Mouse (Mus musculus): ENCODE measurements around the gene Raly. TPM values are rescaled to one million over a fixed set of nuclear protein-coding genes. Genes with fewer than 3 reads are reported as not detected.
A peak's percentile ranks its signal among the peaks of the same experiment; 100 is the strongest.

Gene Raly
- polyA plus RNA-seq, 1 experiment from 2014 or later = 12.1 TPM

DNA sequence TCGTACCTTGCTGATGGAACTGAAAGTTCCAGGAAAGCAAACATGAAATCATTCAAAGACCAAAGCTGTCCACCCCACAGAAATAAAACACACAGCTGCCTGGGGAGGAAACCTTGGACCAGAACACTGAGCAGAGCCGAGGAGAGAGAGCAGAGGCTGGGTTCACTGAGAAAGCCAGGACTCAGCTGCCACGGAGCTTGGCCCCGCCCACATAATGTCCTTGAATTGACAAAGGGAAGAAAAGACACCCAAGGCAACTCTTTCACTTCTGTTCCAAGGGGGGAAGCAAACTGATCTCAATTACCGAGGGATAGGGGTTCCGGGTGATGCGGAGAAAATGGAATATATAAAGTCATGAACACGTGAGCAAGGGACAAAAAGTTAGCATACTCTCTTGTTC lies 39.0 kb upstream of the Raly start:
- Histone ChIP-seq H3K4me1 (ENCODE audit: insufficient read depth) (no peaks in the 10 kb centered on the region), H3K27me3 (ENCODE audit: insufficient read depth, low read length) (peaks cover 2% of the 10 kb centered on the region; the same call in 1 of the 2 replicates), H3K36me3 (replicated peaks; ENCODE audit: insufficient read depth, low read length) (no peaks in the 10 kb centered on the region), H3K4me3 (ENCODE audit: low read depth, low read length) (no peak overlapping the region), H3K9me3 (ENCODE audit: low read length) (no peaks in the 10 kb centered on the region), H3K4me2 (ENCODE audit: low read depth, low read length) (no peak overlapping the region), H3K27ac (ENCODE audit: low read depth) (no peak overlapping the region), H3K9ac (replicated peaks) (no peak overlapping the region)
- TF ChIP-seq EP300 (IDR thresholded peaks at IDR 0.05; ENCODE audit: low read depth) (no peak), CTCF (IDR thresholded peaks at IDR 0.05; ENCODE audit: low read depth) (no peak)
- no peak for DNase-seq
- WGBS (ENCODE audit: insufficient replicate concordance) = 52% methylated on average over 8 of the region's 8 CpGs
- ATAC-seq = no peak; the same call in 1 of the 2 replicates

DNA sequence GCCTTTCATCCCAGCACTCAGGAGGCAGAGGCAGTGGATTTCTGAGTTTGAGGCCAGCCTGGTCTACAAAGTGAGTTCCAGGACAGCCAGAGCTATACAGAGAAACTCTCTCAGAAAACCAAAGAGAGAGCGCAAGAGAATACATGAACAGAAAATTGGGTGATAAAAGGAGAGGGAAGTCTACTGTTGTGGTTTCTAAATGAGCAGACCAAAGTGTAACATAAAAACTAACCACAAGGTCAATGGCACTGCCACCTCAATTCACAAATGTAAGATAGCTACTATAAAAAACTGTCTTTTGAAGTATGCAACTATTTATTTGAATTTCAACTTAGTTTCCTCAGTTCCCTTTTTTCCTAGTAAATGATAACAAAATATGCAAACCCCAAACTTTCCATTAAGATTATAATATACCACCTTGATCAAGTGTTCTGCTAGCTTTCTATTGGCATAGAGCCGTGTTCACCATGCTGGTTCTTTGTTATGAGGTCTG lies 36.8 kb upstream of the Raly start:
- 75% methylated on average over 2 of the region's 2 CpGs for WGBS (ENCODE audit: insufficient replicate concordance)
- TF ChIP-seq CTCF (IDR thresholded peaks at IDR 0.05; ENCODE audit: low read depth) (no peak), EP300 (IDR thresholded peaks at IDR 0.05; ENCODE audit: low read depth) (no peak)

DNA sequence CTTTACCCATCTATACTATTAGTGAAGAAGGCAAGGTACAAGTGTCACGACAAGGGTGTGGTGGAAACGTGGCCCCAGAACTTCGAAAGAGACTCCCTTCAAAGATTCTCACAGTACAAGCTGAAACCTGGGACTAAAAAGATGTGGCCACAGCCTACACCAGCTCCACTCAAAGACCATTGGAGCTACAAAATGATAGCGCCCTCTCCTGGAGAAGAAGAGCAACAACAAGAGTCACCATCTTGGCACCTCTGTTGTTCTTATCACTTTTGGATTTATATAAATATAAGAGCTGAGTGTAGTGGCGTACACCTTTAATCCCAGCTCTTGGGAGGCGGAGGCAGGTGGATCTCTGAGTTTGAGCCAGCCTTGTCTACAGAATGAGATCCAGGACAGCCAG lies 35.1 kb upstream of the Raly start:
- H3K4me3 ChIP-seq (ENCODE audit: low read depth, low read length) = no peak overlapping the region
- no peaks in the 10 kb centered on the region for H3K27me3 ChIP-seq (ENCODE audit: insufficient read depth, low read length)
- no peak overlapping the region for H3K9ac ChIP-seq (replicated peaks)
- TF ChIP-seq CTCF (IDR thresholded peaks at IDR 0.05; ENCODE audit: low read depth) = peak; percentile 59
- TF ChIP-seq EP300 (IDR thresholded peaks at IDR 0.05; ENCODE audit: low read depth) = no peak
- DNase-seq (no peak), ATAC-seq (no peak)
- H3K4me2 ChIP-seq (ENCODE audit: low read depth, low read length) = no peak overlapping the region
- no peaks in the 10 kb centered on the region for H3K36me3 ChIP-seq (replicated peaks; ENCODE audit: insufficient read depth, low read length)
- no peak overlapping the region for H3K27ac ChIP-seq (ENCODE audit: low read depth)
- H3K9me3 ChIP-seq (ENCODE audit: low read length) = no peaks in the 10 kb centered on the region
- 70% methylated on average over 6 of the region's 6 CpGs for WGBS (ENCODE audit: insufficient replicate concordance)
- H3K4me1 ChIP-seq (ENCODE audit: insufficient read depth) = no peaks in the 10 kb centered on the region

More for the DNA sequence above, 36.8 kb upstream of the Raly start:
- Histone ChIP-seq H3K27ac (ENCODE audit: low read depth) (no peak overlapping the region), H3K4me1 (ENCODE audit: insufficient read depth) (no peaks in the 10 kb centered on the region), H3K9ac (replicated peaks) (no peak overlapping the region), H3K36me3 (replicated peaks; ENCODE audit: insufficient read depth, low read length) (no peaks in the 10 kb centered on the region), H3K27me3 (ENCODE audit: insufficient read depth, low read length) (peaks cover 2% of the 10 kb centered on the region; the same call in 1 of the 2 replicates), H3K4me3 (ENCODE audit: low read depth, low read length) (no peak overlapping the region), H3K9me3 (ENCODE audit: low read length) (no peaks in the 10 kb centered on the region), H3K4me2 (ENCODE audit: low read depth, low read length) (no peak overlapping the region)
- ATAC-seq (no peak), DNase-seq (no peak)

DNA sequence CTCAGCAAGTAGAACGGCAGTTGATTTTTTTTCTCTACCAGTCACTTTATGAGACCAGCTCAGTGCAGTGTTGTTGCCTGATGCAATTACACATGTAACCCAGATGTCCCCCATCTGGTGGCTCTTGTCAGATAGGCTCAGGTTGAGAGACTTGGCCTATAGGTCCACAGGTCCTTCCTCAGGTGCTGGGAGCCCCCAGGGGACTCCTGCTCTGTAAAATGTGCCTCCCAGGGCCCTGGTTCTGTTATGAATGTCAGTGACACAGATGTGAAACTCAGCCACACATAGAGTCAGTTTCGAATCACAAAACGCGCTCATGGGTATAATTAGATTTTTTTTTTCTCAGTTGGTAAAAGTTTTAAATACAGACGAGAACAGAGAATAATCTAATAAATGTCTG lies 33.2 kb upstream of the Raly start:
- WGBS (ENCODE audit: insufficient replicate concordance) = 83% methylated on average over 5 of the region's 5 CpGs
- H3K4me1 ChIP-seq (ENCODE audit: insufficient read depth) = no peaks in the 10 kb centered on the region; the same call in 1 of the 2 replicates

DNA sequence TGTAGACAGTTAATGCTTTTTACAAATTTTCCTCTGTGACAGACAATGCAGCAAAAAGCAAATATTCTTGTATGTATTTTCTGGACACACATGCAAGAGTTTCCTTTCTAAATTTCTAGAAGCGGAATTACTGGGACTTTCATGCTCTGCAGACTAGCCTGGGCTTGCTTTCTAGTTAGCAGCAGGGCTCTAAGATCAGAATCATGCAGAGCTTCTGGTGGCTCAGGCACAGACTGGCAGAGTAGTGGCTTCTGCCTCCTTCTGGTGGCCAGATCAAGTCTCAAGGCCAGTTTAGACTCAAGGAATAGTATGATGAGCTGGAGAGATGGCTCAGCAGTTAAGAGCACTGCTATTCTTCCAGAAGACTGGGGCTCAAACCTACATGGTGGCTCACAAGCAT lies 32.4 kb upstream of the Raly start:
- H3K27ac ChIP-seq (ENCODE audit: low read depth) = no peak overlapping the region
- DNase-seq (no peak), ATAC-seq (no peak)
- WGBS (ENCODE audit: insufficient replicate concordance) = 84% methylated on average over 1 of the region's 1 CpGs
- no peaks in the 10 kb centered on the region for H3K27me3 ChIP-seq (ENCODE audit: insufficient read depth, low read length)
- H3K4me3 ChIP-seq (ENCODE audit: low read depth, low read length) = no peak overlapping the region
- TF ChIP-seq CTCF (IDR thresholded peaks at IDR 0.05; ENCODE audit: low read depth) = no peak
- H3K9ac ChIP-seq (replicated peaks) = no peak overlapping the region
- no peaks in the 10 kb centered on the region for H3K9me3 ChIP-seq (ENCODE audit: low read length)
- H3K4me1 ChIP-seq (ENCODE audit: insufficient read depth) = peaks cover 5% of the 10 kb centered on the region; the same call in 1 of the 2 replicates
- no peak overlapping the region for H3K4me2 ChIP-seq (ENCODE audit: low read depth, low read length)
- no peaks in the 10 kb centered on the region for H3K36me3 ChIP-seq (replicated peaks; ENCODE audit: insufficient read depth, low read length)

More for the DNA sequence above, 33.2 kb upstream of the Raly start:
- Histone ChIP-seq H3K4me3 (ENCODE audit: low read depth, low read length) (no peak overlapping the region), H3K9me3 (ENCODE audit: low read length) (no peaks in the 10 kb centered on the region), H3K4me2 (ENCODE audit: low read depth, low read length) (no peak overlapping the region), H3K27me3 (ENCODE audit: insufficient read depth, low read length) (no peaks in the 10 kb centered on the region), H3K9ac (replicated peaks) (no peak overlapping the region), H3K36me3 (replicated peaks; ENCODE audit: insufficient read depth, low read length) (no peaks in the 10 kb centered on the region), H3K27ac (ENCODE audit: low read depth) (no peak overlapping the region)
- ATAC-seq (no peak), DNase-seq (no peak)
- TF ChIP-seq CTCF (IDR thresholded peaks at IDR 0.05; ENCODE audit: low read depth) (no peak), EP300 (IDR thresholded peaks at IDR 0.05; ENCODE audit: low read depth) (no peak)

DNA sequence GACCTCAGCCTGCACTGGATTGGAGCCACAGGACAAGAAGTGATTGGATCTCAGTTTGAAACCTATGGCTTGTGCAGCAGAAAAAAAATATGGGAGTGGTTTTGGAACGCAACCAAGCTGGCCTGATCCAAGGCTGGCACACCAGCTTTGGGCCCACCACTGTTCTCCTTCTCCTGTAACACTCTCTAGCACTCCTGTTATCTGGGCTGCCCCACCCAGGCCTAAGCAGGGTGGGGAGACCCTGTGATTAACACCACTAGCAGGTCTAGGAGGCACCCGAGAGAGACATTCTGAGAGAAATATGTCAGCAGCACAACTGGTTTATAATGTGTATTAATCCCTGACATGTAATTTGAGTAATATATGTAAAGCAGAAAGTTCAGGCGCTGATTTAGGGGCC lies 27.7 kb upstream of the Raly start:
- Histone ChIP-seq H3K27me3 (ENCODE audit: insufficient read depth, low read length) (no peaks in the 10 kb centered on the region), H3K9ac (replicated peaks) (no peak overlapping the region), H3K4me3 (ENCODE audit: low read depth, low read length) (no peak overlapping the region), H3K36me3 (replicated peaks; ENCODE audit: insufficient read depth, low read length) (no peaks in the 10 kb centered on the region), H3K4me2 (ENCODE audit: low read depth, low read length) (peak overlapping the region; percentile 42; the same call in 1 of the 2 replicates), H3K27ac (ENCODE audit: low read depth) (peak overlapping the region; percentile 44; the same call in 1 of the 2 replicates), H3K9me3 (ENCODE audit: low read length) (no peaks in the 10 kb centered on the region), H3K4me1 (ENCODE audit: insufficient read depth) (peaks cover 26% of the 10 kb centered on the region)
- DNase-seq = peak; percentile 21
- 63% methylated on average over 3 of the region's 3 CpGs for whole genome bisulfite sequencing (ENCODE audit: insufficient replicate concordance)
- ATAC-seq = no peak
- TF ChIP-seq CTCF (IDR thresholded peaks at IDR 0.05; ENCODE audit: low read depth) = no peak
- TF ChIP-seq EP300 (IDR thresholded peaks at IDR 0.05; ENCODE audit: low read depth) = no peak
